Mouse (Mus musculus) forebrain, embryonic 13.5 days (tissue): ENCODE measurements around the gene Pld3. TPM values are rescaled to one million over a fixed set of nuclear protein-coding genes. Genes with fewer than 3 reads are reported as not detected.

Experiments used
- ATAC-seq: fragments of 200-750 bp; cut with Nextera tagmentation; 2 replicates; pipeline ENCODE4 v1.8.0; 2017
- H3K27ac ChIP-seq: fragments of 300-500 bp; sonication (generic); 2 replicates; pipeline ENCODE4 v1.5.1; 2015; ENCODE audit warnings: inconsistent platforms, mild to moderate bottlenecking, moderate library complexity
- H3K27me3 ChIP-seq: fragments of 300-500 bp; sonication (generic); 2 replicates; pipeline ENCODE4 v1.6.1; 2015; ENCODE audit warnings: mild to moderate bottlenecking, inconsistent platforms
- H3K36me3 ChIP-seq: fragments of 300-500 bp; sonication (generic); 2 replicates; pipeline ENCODE4 v1.6.1; 2015; ENCODE audit warnings: mild to moderate bottlenecking, inconsistent platforms; ENCODE audit not compliant: poor library complexity, severe bottlenecking
- H3K4me1 ChIP-seq: fragments of 300-500 bp; sonication (generic); 2 replicates; pipeline ENCODE4 v1.6.1; 2015; ENCODE audit warnings: inconsistent platforms
- H3K4me2 ChIP-seq: fragments of 300-500 bp; sonication (generic); 2 replicates; pipeline ENCODE4 v1.6.1; 2015; ENCODE audit warnings: inconsistent platforms, mild to moderate bottlenecking, moderate library complexity
- H3K4me3 ChIP-seq: fragments of 300-500 bp; sonication (generic); 2 replicates; pipeline ENCODE4 v1.5.1; 2015; ENCODE audit warnings: mild to moderate bottlenecking, inconsistent platforms
- H3K9ac ChIP-seq: fragments of 300-500 bp; sonication (generic); 2 replicates; pipeline ENCODE4 v1.6.1; 2015; ENCODE audit warnings: mild to moderate bottlenecking, inconsistent platforms
- H3K9me3 ChIP-seq: fragments of 300-500 bp; sonication (generic); replicated peaks from 2 replicates; pipeline ENCODE4 v1.6.1; 2016; ENCODE audit warnings: inconsistent platforms
- WGBS: fragments of 180-500 bp; shearing (Covaris S2); methylation state at CpG from one replicate; pipeline ENCODE4 v1.1.7; 2015; 5-methylcytosine and 5-hydroxymethylcytosine counted together
- polyA plus RNA-seq: library from polyadenylated mRNA; unstranded; fragments of >200 nt; fragmentation: Nextera tagmentation; extraction: Ambion mirVana; gene quantifications from 2 replicates; pipeline ENCODE4 v1.2.1, GENCODE M21; 2015

The Pld3 gene
- polyA plus RNA-seq, 1 experiment from 2014 or later, result 68.2 TPM

GRCm38 (mm10) chr7:27549597-27549996 lies 3.4 kb downstream of the Pld3 start:
- WGBS, result 84% methylated on average over 6 of the region's 6 CpGs
- ATAC-seq, result no peak
- Histone ChIP-seq H3K36me3 (no peaks in the 10 kb centered on the region), H3K4me1 (peaks cover 21% of the 10 kb centered on the region), H3K27me3 (no peaks in the 10 kb centered on the region), H3K4me2 (no peak overlapping the region), H3K9me3 (no peaks in the 10 kb centered on the region), H3K9ac (no peak overlapping the region), H3K4me3 (no peak overlapping the region), H3K27ac (no peak overlapping the region)

DNA sequence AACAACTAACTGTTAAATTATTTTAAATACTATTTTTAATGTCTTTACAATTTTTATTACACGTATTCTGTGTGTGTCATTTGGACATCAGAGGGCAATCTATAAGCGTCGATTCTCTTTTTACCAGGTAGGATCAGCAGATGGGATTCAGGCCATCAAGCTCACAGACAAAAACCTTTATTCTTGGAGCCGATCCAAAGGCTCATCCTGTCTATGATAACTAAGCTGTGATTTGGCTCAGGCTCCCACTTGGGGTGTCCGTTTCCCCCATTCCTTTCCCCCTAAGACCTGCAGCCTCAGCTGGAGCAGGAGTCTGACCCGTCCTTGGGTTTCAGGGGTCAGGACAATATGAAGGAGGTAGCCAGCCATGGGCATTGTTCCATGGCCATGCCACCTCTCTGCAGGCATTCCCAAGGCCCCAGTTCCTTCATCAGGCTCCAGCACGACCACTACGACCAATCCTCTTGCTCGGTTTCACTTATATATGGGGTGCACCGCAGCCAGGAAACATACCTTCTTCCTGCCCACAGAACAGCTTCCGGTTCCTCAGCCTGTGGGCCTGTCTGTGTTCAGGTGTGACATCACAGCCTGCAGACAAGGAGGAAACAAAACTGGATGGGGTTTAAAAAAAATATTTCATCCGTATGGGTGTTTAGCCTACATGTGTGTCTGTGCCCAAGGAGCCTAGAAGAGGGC lies 8.2 kb downstream of the Pld3 start:
- no peak overlapping the region for H3K9ac ChIP-seq
- H3K4me1 ChIP-seq, result peaks cover 16% of the 10 kb centered on the region
- no peaks in the 10 kb centered on the region for H3K9me3 ChIP-seq
- H3K27ac ChIP-seq, result no peak overlapping the region
- H3K4me2 ChIP-seq, result no peak overlapping the region
- H3K4me3 ChIP-seq, result no peak overlapping the region
- 0 out of 2 replicates have a peak, but pooled peaks cover 9% of the 10 kb centered on the region for H3K36me3 ChIP-seq
- H3K27me3 ChIP-seq, result no peaks in the 10 kb centered on the region
- WGBS, result 89% methylated on average over 12 of the region's 12 CpGs
- no peak for ATAC-seq

DNA sequence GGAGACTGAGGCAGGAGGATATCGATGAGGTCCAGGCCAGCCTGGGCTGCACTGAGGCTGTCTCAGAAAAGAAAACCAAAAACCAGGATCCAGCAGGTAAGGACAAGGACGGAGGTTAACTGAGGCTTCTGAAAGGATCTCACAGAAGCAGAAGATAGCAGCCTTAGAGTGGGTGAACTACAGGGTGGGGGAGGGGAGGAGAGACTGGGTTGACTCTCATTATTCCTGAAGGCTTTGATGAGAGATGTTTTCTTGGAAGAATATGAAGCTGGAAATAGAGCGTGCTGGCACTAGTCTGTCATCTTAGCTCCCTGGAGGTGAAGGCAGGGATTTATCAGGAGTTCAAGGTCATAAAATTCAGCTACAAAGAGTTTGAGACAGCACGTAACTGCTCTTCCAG lies 9.2 kb downstream of the Pld3 start:
- Histone ChIP-seq H3K9ac (no peak overlapping the region), H3K4me1 (peaks cover 16% of the 10 kb centered on the region), H3K9me3 (no peaks in the 10 kb centered on the region), H3K4me3 (no peak overlapping the region), H3K36me3 (peaks cover 19% of the 10 kb centered on the region), H3K27ac (no peak overlapping the region), H3K4me2 (no peak overlapping the region), H3K27me3 (no peaks in the 10 kb centered on the region)
- ATAC-seq, result no peak
- 93% methylated on average over 4 of the region's 4 CpGs for WGBS

- Histone ChIP-seq H3K4me1 (peaks cover 16% of the 10 kb centered on the region), H3K36me3 (peaks cover 24% of the 10 kb centered on the region), H3K4me3 (peak overlapping the region; percentile 48), H3K27me3 (no peaks in the 10 kb centered on the region), H3K9me3 (no peaks in the 10 kb centered on the region), H3K9ac (peak overlapping the region; percentile 71), H3K27ac (no peak overlapping the region), H3K4me2 (peak overlapping the region; percentile 77)
- peak; percentile 9; the same call in 1 of the 2 replicates for ATAC-seq
- WGBS, result 58% methylated on average over 6 of the region's 6 CpGs
Measured at GRCm38 (mm10) chr7:27543065-27543464, 10.0 kb downstream of the Pld3 start.

GRCm38 (mm10) chr7:27542392-27543033 lies 10.5 kb downstream of the Pld3 start:
- H3K9ac ChIP-seq, result peak overlapping the region; percentile 71
- peak overlapping the region; percentile 77 for H3K4me2 ChIP-seq
- 3% methylated on average over 30 of the region's 30 CpGs for WGBS
- no peak overlapping the region for H3K27ac ChIP-seq
- H3K9me3 ChIP-seq, result no peaks in the 10 kb centered on the region
- H3K27me3 ChIP-seq, result no peaks in the 10 kb centered on the region
- peak overlapping the region; percentile 48 for H3K4me3 ChIP-seq
- peaks cover 29% of the 10 kb centered on the region for H3K36me3 ChIP-seq
- ATAC-seq, result peak; percentile 96
- peaks cover 16% of the 10 kb centered on the region for H3K4me1 ChIP-seq

GRCm38 (mm10) chr7:27541922-27542321 lies 11.1 kb downstream of the Pld3 start:
- Histone ChIP-seq H3K4me1 (peaks cover 16% of the 10 kb centered on the region), H3K27ac (peak overlapping the region; percentile 25; the same call in 1 of the 2 replicates), H3K27me3 (no peaks in the 10 kb centered on the region), H3K4me2 (peak overlapping the region; percentile 77), H3K36me3 (peaks cover 35% of the 10 kb centered on the region), H3K9ac (peak overlapping the region; percentile 71), H3K9me3 (no peaks in the 10 kb centered on the region), H3K4me3 (peak overlapping the region; percentile 48)
- ATAC-seq, result no peak
- whole genome bisulfite sequencing, result 65% methylated on average over 5 of the region's 5 CpGs

GRCm38 (mm10) chr7:27541431-27541830 lies 11.6 kb downstream of the Pld3 start:
- Histone ChIP-seq H3K27ac (peak overlapping the region; percentile 25; the same call in 1 of the 2 replicates), H3K36me3 (peaks cover 39% of the 10 kb centered on the region), H3K4me2 (peak overlapping the region; percentile 77), H3K27me3 (no peaks in the 10 kb centered on the region), H3K9ac (peak overlapping the region; percentile 37; the same call in 1 of the 2 replicates), H3K4me3 (peak overlapping the region; percentile 48), H3K4me1 (peaks cover 16% of the 10 kb centered on the region), H3K9me3 (no peaks in the 10 kb centered on the region)
- ATAC-seq, result peak; percentile 70
- WGBS, result 71% methylated on average over 16 of the region's 16 CpGs

- Histone ChIP-seq H3K4me3 (no peak overlapping the region), H3K4me1 (peaks cover 16% of the 10 kb centered on the region), H3K27me3 (no peaks in the 10 kb centered on the region), H3K9me3 (no peaks in the 10 kb centered on the region), H3K4me2 (peak overlapping the region; percentile 77), H3K36me3 (peaks cover 44% of the 10 kb centered on the region), H3K9ac (no peak overlapping the region), H3K27ac (no peak overlapping the region)
- ATAC-seq, result no peak
- WGBS, result 88% methylated on average over 6 of the region's 6 CpGs
Measured at GRCm38 (mm10) chr7:27540935-27541334, 12.1 kb downstream of the Pld3 start.

GRCm38 (mm10) chr7:27540521-27540920 lies 12.5 kb downstream of the Pld3 start:
- peaks cover 48% of the 10 kb centered on the region for H3K36me3 ChIP-seq
- no peak overlapping the region for H3K4me3 ChIP-seq
- no peaks in the 10 kb centered on the region for H3K9me3 ChIP-seq
- H3K4me1 ChIP-seq, result peaks cover 16% of the 10 kb centered on the region
- H3K27me3 ChIP-seq, result no peaks in the 10 kb centered on the region
- H3K9ac ChIP-seq, result no peak overlapping the region
- H3K4me2 ChIP-seq, result no peak overlapping the region
- no peak overlapping the region for H3K27ac ChIP-seq
- 81% methylated on average over 2 of the region's 2 CpGs for WGBS
- no peak for ATAC-seq

GRCm38 (mm10) chr7:27538797-27539196 lies 14.2 kb downstream of the Pld3 start:
- peaks cover 62% of the 10 kb centered on the region for H3K36me3 ChIP-seq

GRCm38 (mm10) chr7:27537998-27538397 lies 15.0 kb downstream of the Pld3 start:
- peaks cover 16% of the 10 kb centered on the region for H3K4me1 ChIP-seq
- H3K9ac ChIP-seq, result no peak overlapping the region
- H3K27ac ChIP-seq, result no peak overlapping the region
- no peak overlapping the region for H3K4me3 ChIP-seq
- H3K36me3 ChIP-seq, result peaks cover 70% of the 10 kb centered on the region
- H3K27me3 ChIP-seq, result no peaks in the 10 kb centered on the region
- H3K4me2 ChIP-seq, result no peak overlapping the region
- WGBS, result 88% methylated on average over 8 of the region's 8 CpGs
- H3K9me3 ChIP-seq, result no peaks in the 10 kb centered on the region
- ATAC-seq, result no peak

More at GRCm38 (mm10) chr7:27538797-27539196, 14.2 kb downstream of the Pld3 start:
- no peak for ATAC-seq
- H3K27me3 ChIP-seq, result no peaks in the 10 kb centered on the region
- WGBS, result 86% methylated on average over 2 of the region's 2 CpGs
- H3K9me3 ChIP-seq, result no peaks in the 10 kb centered on the region
- H3K4me3 ChIP-seq, result no peak overlapping the region
- no peak overlapping the region for H3K9ac ChIP-seq
- no peak overlapping the region for H3K4me2 ChIP-seq
- H3K4me1 ChIP-seq, result peaks cover 16% of the 10 kb centered on the region
- H3K27ac ChIP-seq, result no peak overlapping the region

DNA sequence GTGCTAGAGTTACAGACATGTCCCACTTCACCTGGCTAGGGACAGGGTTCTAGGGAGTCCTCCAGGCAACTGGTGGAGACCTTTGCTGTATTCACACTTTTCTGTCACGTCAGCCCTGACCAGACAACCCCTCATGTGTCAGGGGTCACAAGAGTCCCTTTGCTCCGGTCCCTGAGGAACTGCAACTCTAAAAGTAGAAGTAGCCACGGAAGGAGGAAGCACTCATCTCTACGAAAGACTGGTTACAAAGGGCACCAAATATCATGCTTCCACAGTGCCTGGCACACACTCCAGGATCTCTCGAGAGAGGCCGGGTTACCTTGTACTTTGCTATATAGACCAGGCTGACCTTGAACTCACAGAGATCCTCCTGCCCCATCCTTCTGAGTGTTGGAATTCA lies 16.4 kb downstream of the Pld3 start:
- no peak overlapping the region for H3K4me2 ChIP-seq
- no peak overlapping the region for H3K27ac ChIP-seq
- peaks cover 7% of the 10 kb centered on the region for H3K4me1 ChIP-seq
- H3K9me3 ChIP-seq, result no peaks in the 10 kb centered on the region
- no peaks in the 10 kb centered on the region for H3K27me3 ChIP-seq
- H3K4me3 ChIP-seq, result no peak overlapping the region
- peaks cover 84% of the 10 kb centered on the region for H3K36me3 ChIP-seq
- no peak for ATAC-seq
- no peak overlapping the region for H3K9ac ChIP-seq
- 92% methylated on average over 6 of the region's 6 CpGs for WGBS
